Mouse (Mus musculus) monocyte, adult 5-6 weeks (primary cell): ENCODE measurements around the gene Tmem161a. TPM values are rescaled to one million over a fixed set of nuclear protein-coding genes. Genes with fewer than 3 reads are reported as not detected.

Experiments
- ATAC-seq: fragments of 153-309, 156-312 bp; replicated peaks from 2 replicates; pipeline ENCODE4 v1.8.0; 2017; ENCODE audit warnings: mild to moderate bottlenecking; ENCODE audit not compliant: low TSS enrichment, insufficient number of reproducible peaks, severe bottlenecking, poor library complexity, low FRiP score
- total RNA-seq: library from RNA; stranded (forward); fragments of 200-1000, 200-491, 200-594 nt; gene quantifications from 3 replicates; pipeline ENCODE4 v1.2.3, GENCODE M21; 2017

Gene Tmem161a
- total RNA-seq, 1 experiment from 2014 or later, result 9.0 TPM

- no peak for ATAC-seq
These were observed 55.8 kb downstream of the Tmem161a start for GRCm38 (mm10) chr8:70227997-70228396.

DNA sequence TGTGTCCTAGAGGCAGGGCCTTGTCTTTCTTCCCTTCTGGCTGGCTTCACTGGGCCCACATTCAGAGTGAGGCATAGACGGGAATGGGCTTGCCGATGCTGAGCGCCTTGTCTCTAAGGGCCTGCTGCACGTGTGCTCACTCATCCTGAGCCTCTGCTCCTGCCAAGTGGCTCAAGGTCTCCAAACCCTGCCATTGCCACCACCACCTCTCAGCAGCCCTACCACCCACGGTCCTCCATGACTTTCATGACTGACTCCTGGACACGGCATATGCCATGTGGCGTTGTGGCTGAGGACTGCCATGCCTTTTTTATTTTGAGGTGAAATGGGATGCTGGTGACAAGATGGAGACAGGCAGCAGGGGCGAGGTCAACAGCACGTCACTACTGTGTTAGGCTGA is 58.7 kb downstream of the Tmem161a start:
- no peak for ATAC-seq

Other genes starting within 250 kb of the Tmem161a start
- gene Gatad2a, start 176.0 kb upstream of the Tmem161a start, total RNA-seq, result 65.6 to 93.7 TPM (median 68.3 TPM) in 3 replicates
- gene Mau2, start 129.6 kb upstream of the Tmem161a start, total RNA-seq, result 58.1 to 68.4 TPM (median 66.0 TPM) in 3 replicates
- gene Sugp1, start 129.5 kb upstream of the Tmem161a start, total RNA-seq, result 32.1 to 49.3 TPM (median 38.7 TPM) in 3 replicates
- 3.2 to 3.9 TPM in 2 of 3 replicates, not detected in the other for gene Tm6sf2, start 99.4 kb upstream of the Tmem161a start, total RNA-seq
- gene Hapln4, start 88.9 kb upstream of the Tmem161a start, total RNA-seq, result not detected in 3 replicates
- not detected in 3 replicates for gene Ncan, start 51.5 kb upstream of the Tmem161a start, total RNA-seq
- gene Nr2c2ap, start 41.0 kb upstream of the Tmem161a start, total RNA-seq, result 6.0 to 12.0 TPM (median 11.1 TPM) in 3 replicates
- gene Rfxank, start 33.2 kb upstream of the Tmem161a start, total RNA-seq, result 12.5 to 17.9 TPM (median 17.8 TPM) in 3 replicates
- 60.6 to 63.2 TPM (median 61.3 TPM) in 3 replicates for gene Borcs8, start 32.9 kb upstream of the Tmem161a start, total RNA-seq
- 0.78 to 1.5 TPM in 2 of 3 replicates, not detected in the other for gene Mef2b, start 32.6 kb upstream of the Tmem161a start, total RNA-seq
- 0.32 to 1.4 TPM in 2 of 3 replicates, not detected in the other for gene Slc25a42, start 39.9 kb downstream of the Tmem161a start, total RNA-seq
- gene Sugp2, start 61.9 kb downstream of the Tmem161a start, total RNA-seq, result 14.0 to 47.5 TPM (median 21.6 TPM) in 3 replicates
- gene Armc6, start 62.1 kb downstream of the Tmem161a start, total RNA-seq, result 1.7 to 8.4 TPM (median 2.9 TPM) in 3 replicates
- 2.0 to 3.7 TPM (median 3.4 TPM) in 3 replicates for gene Homer3, start 110.5 kb downstream of the Tmem161a start, total RNA-seq
- 74.6 to 94.0 TPM (median 75.3 TPM) in 3 replicates for gene Ddx49, start 130.1 kb downstream of the Tmem161a start, total RNA-seq
- 79.7 to 131 TPM (median 108 TPM) in 3 replicates for gene Cope, start 130.2 kb downstream of the Tmem161a start, total RNA-seq
- gene Cers1, start 143.4 kb downstream of the Tmem161a start, total RNA-seq, result not detected in 3 replicates
- gene Gdf1, start 157.5 kb downstream of the Tmem161a start, total RNA-seq, result not detected in 3 replicates
- 21.5 to 44.5 TPM (median 27.6 TPM) in 3 replicates for gene Upf1, start 180.9 kb downstream of the Tmem161a start, total RNA-seq
- 0.11 to 4.1 TPM (median 0.19 TPM) in 3 replicates for gene Comp, start 201.2 kb downstream of the Tmem161a start, total RNA-seq